Mouse (Mus musculus) Muller cell, postnatal 12 days (primary cell): ENCODE measurements around the gene Eps15l1.
A peak's percentile ranks its signal among the peaks of the same experiment; 100 is the strongest.

Experiments
- DNase-seq: peaks from one replicate; pipeline ENCODE4 v3.0.0-alpha.2; 2015; ENCODE audit errors: inconsistent ontology term

Gene Eps15l1

DNA sequence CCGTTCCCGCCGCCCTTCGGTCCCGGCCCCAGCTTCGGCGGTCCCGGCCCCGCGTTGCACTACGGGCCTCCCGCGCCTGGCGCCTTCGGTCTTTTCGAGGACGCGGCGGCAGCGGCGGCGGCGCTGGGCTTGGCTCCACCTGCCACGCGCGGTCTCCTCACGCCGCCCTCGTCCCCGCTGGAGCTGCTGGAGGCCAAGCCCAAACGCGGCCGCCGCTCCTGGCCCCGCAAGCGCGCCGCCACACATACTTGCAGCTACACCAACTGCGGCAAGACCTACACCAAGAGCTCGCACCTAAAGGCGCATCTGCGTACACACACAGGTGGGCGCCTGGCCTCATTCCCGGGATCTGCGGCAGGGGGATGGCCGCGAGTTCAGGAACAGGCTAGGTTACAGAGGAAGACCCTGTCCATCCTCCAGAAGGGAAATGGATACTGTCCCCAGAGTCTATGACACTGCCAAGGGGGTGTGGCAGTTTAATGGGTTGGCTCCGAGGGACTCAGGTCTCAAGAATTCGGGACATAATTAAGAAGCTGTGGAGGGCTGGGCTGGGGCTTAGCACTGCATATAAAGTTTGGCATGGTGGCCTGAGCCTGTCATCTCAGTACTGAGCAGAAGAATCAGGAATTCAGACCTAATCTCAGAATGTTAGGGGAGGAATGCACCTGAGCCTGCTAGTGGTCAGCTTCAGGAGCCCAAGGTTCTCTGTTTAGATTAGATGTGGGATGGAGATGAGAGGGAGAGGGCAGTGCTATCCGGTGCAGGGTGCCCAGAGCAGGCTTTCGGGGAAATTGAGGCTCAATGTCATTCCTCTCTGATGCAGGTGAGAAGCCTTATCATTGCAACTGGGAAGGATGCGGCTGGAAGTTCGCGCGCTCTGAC is 101.1 kb downstream of the Eps15l1 start:
- peak; percentile 20 for DNase-seq

DNA sequence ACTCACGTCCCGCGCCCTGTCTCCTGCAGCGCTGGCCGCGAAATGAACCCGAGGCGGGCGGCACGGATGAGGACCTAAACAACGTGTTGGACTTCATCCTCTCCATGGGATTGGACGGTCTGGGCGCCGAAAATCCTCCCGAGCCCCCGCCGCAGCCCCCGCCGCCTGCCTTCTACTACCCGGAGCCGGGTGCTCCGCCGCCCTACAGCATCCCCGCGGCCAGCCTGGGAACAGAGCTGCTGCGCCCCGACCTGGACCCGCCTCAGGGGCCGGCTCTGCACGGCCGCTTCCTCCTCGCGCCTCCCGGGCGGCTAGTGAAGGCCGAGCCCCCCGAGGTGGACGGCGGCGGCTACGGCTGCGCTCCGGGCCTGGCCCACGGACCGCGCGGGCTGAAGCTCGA is 101.9 kb downstream of the Eps15l1 start:
- DNase-seq = no peak

DNA sequence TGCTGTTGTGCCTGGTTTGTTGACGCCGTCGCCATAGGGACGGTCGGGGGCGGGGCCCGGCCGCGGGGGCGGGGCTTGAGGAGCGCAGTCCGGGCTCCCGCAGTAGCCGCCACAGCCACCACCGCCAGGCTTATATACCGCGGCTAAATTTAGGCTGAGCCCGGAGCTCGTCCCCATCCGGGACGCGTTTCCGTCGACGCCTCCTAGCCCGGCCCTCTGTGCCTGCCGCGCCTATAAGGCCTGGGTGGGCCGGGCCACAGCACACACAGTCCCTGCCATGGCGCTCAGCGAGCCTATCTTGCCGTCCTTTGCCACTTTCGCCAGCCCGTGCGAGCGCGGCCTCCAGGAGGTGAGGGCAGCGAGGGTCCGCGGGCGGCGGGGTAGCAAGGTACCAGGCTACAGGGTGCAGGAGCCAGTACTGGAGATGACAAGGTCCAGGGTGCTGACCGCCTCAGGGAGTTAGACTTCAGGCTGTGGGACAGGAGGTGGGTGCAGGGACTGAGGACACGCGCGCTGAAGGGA is 102.4 kb downstream of the Eps15l1 start, which contains the start of gene Klf2:
Klf2 (plus strand) TSS at position 233 of the 522 bp plus-strand sequence.
- peak; percentile 96 for DNase-seq

DNA sequence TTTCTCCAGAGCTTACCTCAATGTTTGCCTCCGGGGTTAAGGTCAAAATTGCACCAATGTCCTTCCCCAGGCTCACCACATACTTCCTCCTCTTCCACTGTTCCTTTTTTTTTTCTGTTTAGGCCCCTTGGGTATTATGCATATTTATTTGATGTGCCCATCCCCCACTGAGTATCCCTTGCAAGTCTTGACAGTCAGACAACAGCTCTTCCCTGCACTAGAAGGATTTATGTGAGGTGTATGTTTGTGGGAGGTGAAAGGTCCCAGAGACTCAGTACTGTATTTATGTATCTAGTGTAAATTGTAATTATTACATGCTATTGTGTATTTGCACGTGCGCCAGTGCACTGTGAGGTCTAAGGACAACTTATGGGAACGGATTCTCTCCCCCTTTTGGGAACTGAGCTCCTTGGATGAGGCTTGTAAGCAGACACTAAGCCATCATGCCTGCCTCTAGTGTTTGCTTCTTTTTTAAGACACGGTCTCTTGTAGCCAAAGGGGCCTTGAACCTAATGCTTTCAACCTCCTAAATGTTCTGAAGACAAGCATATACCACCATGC is 103.4 kb downstream of the Eps15l1 start:
- DNase-seq = no peak

DNA sequence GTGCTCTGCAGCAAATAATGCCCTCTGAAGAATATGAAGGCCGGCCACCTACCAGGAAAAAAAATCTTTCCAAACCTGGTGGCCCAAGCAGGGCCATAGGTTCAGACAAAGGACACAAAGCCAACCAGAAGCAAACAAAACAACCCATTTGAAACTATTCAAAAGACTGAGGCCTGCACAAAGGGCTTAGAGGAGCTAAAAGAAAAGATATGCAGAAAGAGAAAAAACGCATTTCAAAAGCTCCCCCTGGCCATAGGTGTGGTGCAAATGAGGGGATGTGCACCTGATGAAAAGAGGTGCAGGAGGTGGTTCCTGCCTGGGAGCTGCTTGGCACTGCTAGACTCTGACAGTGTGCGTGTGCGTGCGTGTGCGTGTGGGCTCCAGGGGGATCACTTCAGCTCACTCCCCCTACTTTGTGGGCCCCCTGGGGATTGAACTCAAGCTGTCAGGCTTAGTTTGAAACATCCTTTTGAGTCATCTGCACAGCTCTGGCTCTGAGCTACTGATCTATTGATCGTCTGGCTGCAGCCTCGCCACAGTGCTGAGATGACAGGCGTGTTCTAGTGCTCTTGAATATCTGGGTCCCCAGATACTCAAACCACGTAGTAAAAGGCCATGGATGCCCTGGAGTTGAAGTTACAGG is 105.1 kb downstream of the Eps15l1 start:
- no peak for DNase-seq

DNA sequence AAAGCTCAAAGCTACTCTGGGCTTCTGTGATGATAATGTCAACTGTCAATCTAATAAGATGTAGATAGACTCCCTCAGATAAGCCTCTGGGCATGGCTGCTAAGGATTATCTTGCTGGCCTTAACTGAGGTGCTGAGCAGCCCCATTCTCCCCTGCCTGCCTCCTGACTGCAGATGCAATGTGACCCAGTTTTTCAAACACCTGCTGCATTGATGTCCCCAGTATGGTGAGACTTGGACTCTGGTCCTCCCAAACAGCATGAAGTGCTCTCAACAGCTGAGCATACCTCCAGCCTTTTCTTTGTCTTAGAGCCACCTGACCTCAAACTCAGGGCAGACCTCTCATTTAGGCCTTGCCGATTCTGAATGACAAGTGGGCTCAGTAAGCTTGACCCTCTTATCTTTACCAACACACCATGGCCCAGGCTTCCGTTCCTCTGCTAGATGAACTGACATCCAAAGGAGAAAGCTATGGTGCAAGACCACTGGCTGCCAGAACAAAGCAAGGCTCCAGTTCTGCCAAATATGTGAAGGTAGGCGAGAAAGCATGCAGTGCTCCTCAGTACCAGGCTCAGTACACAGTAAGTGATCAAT is 108.2 kb downstream of the Eps15l1 start:
- no peak for DNase-seq

DNA sequence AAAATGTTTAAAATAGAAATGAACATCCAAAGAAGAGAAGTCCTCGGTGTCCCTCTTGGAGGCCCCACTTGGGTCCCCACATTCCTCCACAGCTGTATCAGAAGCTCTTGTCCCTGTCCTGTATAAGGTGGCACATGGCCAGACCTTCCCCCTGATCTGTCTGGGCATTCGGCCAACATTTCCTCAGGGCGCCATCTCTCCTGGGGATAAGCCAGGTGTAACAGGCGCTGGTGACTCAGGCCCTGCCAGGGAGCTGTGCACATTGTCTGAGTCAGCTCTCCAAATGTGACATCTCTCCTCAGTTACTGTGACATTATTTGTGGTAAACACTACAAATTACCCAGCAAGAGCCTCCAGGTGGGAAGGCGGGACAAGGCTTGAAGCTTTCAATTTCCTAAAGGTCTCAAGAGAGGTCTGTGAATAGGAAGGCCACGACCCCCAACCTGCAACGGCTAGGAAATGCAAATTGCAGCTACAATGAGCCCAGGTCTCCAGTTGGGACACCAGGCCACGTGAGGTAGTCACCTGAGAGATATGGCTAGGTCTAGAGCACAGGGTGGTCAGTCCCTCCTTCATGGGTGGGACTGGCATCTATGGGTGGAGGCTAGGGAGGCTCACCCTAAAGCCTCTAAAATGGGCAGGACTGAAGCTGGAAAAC is 110.3 kb downstream of the Eps15l1 start:
- DNase-seq = peak; percentile 66

DNA sequence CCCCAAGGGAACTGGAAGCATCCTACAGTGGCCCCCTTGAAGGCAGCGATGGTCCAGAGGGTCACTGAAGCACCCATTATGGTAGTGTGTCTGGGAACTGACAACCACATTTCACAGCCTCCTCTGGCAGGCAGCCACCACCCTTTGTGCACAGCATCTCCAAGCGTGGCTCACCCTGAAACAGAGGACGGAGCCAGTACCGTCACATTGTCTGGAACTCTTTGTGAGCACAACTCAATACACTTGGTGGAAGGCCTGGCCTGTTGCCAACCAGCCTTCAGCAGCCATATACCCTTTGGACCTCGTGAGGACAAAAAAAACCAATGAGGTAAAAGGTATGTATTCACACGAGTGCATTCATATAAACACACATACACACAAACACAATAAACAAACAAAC is 113.0 kb downstream of the Eps15l1 start:
- no peak for DNase-seq

DNA sequence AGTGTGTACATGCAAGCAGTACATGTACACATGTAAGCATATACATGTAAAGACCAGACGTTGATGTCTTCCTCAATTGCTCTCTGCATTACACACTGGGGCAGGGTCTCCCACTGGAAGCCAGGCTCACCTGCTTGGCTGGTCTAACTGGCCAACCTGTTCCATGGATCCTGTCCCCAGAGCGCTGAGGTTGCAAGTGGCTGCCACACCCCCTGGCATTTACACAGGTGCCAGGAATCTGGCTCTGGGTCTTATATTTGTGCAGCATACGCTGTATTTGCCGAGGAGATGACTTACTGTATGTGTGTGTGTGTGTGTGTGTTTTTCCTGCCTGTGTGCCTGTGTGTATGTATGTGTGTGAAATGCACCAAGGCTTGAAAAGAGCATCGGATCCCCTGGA is 114.3 kb downstream of the Eps15l1 start:
- no peak for DNase-seq

DNA sequence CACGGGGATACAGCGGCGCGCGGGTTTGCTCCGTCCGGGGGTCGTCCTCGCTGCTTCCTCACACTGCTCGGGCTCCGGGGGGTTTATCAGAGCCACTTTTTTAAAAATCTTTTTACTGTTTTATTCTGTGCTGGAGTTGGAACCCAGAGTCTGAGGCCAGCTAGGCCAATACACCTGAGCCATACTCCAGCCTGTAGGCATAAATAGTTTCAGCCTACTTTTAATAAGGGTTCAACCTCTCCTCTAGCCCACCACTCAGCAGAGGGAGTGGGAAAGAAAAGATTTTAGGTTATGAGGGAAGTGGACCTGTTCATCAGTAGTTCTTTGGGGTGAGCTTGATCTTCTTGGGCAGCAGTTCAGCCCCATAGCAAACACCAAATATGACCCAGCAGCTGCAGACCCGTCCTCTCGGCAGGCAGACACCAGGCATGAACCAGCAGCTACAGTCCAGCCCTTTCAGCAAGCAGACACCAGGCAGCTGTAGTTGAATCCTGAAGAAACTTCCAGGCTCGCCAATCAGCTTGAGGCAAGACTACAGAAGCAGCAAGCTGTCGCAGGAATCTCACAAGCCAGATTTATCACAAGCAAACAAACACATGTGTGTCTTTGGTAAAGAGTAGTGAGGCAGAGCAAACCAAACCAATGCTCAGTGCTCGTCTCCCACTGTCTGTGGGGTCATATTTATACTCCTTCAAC is 115.9 kb downstream of the Eps15l1 start, which contains the start of gene Gm10282:
Gm10282 (minus strand) TSS at position 51 of the 696 bp plus-strand sequence.
- no peak for DNase-seq

DNA sequence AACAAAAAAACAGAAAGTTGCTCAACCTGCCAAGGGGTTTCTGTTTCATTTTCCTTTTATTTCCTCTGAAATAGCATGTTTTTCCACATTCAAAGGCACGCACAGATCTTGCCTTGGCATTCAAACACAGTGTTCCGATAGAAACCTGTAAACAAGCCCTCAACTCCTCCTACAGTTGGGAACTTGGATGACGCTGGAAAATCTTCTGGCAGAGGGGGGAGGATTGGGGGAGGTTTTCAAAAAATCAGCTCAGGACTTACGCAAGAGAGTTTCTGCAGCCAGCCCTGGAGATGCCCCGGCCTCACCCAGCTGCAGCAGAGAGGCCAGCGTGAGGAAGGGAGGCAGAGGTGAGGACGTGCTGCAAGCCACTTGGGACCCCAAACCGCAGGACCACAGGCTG is 117.6 kb downstream of the Eps15l1 start:
- DNase-seq = peak; percentile 54

DNA sequence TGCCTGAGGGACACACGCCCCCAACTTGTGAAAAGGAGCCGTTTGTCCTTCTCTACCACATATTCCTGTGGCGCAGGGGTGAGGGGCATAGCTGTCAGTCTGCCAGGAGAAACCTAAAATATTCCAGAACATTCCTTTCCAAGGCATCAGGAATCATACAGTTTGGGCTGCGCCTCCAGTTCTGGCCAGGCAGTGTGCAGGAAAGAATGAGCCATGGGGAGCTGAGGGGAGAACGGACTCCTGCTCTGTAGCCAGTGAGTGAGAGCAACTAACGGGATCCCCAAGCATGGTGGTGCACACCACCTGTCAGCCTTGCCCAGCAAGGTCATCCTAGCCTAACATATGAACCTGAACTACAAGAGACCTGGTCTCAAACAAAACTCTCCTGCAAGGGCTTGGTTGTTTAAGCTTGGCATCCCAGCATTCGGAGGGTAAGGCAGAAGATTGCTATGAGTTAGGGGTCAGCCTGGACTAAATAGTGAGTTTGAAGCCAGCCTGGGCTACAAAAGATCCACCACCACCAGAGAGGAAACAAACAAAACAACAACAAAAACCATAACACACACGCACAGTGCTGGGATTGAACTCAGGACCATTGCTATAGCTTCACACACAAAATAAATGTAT is 118.2 kb downstream of the Eps15l1 start:
- peak; percentile 24 for DNase-seq

DNA sequence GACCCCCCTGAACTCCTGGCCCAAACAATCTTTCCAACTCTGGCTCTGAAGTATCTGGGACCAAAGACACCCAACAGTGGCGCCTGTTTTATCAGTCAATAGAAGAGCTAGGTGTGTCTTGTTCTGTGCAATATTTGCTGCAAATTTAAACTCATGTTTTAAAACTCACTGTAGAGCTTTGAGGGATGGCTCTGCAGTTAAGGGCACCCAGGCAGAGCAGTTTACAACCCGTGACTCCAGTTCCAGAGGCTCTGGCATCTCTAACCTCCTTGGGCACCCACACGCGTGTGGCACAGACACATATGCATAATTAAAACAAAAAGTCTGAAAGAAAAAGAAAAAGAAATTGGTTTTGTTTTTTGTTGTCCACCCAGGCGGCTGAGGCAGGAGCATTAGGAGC is 119.8 kb downstream of the Eps15l1 start:
- DNase-seq = no peak

DNA sequence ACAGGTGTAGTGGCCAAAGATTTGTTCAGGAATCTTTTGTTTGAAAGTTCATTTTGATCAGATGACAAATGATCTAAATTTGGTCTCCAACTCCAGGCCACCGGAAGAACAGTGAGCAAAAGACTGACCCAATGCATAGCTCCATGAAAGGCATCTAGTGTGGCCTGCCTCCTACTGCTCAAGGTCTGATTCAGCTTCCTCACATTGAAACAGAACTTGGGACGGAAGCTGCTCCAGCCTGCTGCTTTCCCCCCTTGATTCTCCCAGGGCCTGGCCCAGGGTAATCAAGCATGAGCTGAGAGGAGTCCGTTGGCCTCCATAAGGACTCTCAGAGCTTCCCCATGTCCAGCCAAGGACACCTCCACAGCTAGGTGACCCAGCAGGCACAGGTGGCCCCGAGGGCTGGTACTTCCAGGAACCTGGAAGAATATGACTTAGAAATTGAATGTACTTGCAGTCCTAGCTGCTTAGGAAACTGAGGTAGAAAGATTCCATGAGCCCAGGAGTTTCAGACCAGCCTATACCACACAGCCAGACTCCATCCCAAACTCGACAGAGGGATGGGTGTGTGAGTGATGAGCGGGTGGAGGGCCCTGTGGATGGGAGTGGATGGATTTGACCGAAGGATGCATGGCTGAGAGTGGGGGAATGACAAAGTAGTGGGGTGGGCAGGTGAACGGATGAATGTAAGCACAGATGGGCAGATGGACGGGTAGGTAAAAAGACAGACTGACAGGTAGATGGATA is 120.4 kb downstream of the Eps15l1 start:
- no peak for DNase-seq

DNA sequence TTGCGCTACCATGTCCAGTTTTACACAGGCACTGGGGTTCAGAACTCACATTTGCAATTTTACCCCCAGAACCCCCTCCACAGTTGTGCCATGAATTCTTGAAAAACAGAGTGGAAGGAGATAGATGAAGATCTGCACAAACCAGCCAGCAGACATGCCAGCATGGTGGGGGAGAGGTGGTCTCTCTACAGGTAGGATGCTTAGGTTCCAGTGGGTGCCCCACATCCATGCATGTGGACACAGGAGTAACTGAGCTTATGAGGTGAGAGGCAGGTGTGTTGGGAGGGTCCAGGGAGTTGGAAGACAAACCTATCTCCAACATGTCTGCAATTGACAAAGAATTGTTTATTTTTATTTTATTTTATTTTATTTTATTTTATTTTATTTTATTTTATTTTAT is 122.3 kb downstream of the Eps15l1 start:
- DNase-seq = no peak

DNA sequence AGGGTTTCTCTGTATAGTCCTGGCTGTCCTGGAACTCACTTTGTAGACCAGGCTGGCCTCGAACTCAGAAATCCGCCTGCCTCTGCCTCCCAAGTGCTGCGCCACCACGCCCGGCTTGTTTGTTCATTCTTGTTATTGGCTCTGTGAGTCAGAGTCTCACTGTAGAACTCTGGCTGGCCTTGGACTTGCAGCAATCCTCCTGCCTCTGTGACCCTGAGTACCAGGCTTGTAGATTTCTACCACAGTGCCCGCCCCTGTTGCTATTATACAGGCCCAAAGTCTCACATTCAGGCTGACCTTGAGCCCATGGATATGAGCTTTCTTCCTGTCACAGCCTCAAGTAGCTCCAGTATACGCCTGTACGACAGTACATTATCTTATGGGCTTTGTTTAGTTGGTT is 124.7 kb downstream of the Eps15l1 start:
- no peak for DNase-seq

DNA sequence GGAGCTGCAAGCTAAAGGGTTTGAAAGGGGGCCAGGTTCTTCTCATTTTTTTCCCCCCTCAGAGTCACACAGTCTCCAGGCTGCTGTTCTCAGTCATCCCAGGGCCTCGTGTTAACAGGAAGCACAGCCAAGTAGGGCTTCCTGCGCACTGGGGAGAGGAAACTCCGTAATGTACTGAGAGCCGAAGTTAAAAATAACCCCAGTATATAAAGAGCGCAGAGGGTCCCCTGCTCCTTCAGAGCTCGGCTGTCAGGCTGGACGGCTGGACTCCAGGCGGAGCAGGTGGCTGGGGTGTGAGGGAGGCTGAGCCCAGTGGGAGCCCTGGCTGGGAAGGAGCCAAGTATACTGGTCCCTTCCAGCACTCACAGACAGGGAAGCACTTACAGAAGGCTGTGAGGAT is 125.6 kb downstream of the Eps15l1 start:
- peak; percentile 36 for DNase-seq

DNA sequence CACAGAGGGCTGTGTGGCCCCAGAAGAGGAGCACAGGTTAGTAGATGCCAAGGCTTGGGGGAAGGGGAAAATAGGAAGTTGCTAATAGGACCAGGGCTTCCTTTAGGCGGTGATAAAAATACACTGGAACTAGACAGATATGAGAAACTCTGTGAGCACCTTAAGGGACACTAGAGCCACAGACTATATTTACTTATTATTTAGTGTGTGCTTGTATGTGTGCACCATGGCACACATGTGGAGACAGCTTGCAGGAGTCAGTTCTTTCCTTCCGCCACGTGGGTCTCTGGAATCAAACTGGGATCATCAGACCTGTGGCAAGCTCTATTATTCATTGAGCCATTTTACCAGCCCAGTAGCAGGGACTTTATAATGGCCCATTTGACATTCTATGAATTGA is 126.1 kb downstream of the Eps15l1 start:
- no peak for DNase-seq

DNA sequence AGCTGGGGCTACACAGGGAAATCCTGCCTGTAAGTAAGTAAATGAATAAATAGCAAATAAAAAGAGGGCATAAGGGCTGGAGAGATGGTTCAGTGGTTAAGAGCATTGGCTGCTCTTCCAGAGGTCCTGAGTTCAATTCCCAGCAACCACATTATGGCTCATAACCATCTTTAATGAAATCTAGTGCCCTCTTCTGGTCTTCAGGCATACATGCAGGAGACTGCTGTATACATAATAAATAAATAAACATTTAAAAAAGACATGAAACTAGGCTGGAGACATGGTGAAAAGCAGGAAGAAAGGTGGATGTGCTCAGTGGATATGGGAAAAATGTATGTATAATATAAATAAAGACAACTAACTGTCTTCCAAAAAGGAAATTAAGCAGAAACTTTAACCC is 128.0 kb downstream of the Eps15l1 start:
- no peak for DNase-seq

DNA sequence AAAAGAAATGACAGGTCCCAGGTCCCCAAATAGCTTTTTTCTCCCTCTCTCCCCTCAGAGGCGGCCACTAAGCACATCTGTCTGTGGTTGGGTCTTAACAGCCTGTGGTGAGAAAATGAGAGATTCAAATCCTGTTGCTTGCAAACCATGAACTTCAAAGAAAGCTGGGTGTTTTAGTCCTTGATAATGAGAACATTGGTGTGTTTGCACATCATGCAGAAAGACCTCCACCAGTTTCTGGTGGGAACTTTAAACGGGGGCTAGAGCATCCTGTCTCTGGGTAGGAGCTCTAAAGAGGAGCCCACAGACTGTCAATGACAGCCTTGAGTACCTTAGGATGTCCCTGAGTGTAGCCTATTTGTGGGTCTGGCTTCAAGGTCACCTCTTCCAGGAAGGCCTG is 130.2 kb downstream of the Eps15l1 start:
- no peak for DNase-seq
